In the genomic region with DNA sequence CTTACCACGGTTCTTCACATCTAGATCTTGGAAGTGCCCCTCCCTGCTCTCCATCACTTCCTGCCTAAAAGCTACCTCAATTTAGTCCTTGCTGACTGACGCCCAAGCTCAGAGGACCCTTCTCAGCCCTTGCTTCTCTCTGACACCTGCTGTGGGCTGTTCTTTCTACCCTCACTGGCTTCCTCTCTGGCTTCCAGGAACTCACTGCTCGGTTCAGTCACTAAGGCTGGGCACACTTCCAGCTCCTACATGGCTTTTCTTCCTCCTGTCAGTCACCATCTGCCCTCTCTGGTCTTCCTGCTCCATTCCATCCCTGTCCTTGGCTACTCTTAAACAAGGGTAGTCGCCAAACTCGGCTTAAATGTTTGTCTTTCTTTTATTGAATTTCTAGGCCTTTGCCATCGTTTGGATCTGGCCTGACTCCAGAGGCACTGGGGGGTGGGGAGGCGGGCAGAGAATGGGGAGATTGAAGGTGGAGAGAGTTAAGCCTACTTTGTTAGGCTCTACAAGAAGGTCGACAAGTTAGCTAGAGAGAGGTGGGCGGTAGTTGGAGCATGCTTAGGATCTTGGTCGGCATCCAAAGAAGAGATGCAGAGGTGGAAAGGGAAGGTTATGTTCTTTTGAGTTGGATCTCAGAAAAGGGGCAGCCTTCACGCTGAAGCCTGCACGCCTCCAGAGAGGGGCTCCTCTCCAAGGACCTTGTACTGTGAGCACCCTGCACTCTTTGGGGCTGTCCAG, we compare ENCODE assay signal across 8 mouse cellular contexts. TPM values are rescaled to one million over a fixed set of nuclear protein-coding genes. Genes with fewer than 3 reads are reported as not detected.
DNase-seq lines count a peak whose midpoint lies in the region; ATAC-seq lines count a peak whose summit lies in the region.

No protein-coding gene starts in this region.

- no peaks in the 10 kb centered on the region for H3K27me3 ChIP-seq in stomach, embryonic 15.5 days (replicated peaks)

- 16% methylated on average over 12 of the region's 12 CpGs for WGBS in large intestine, adult 2 months
- WGBS in stomach, embryonic 15.5 days, result 58% methylated on average over 12 of the region's 12 CpGs

- no peak overlapping the region for H3K4me3 ChIP-seq in stomach, embryonic 15.5 days (replicated peaks)

- peaks cover 16% of the 10 kb centered on the region for H3K4me1 ChIP-seq in stomach, embryonic 15.5 days

- H3K4me2 ChIP-seq in stomach, embryonic 15.5 days, result peak overlapping the region; percentile 19

- H3K27ac ChIP-seq in stomach, embryonic 15.5 days, result 0 out of 2 replicates have a peak overlapping the region, but pooled peaks have one; percentile 9

- no peaks in the 10 kb centered on the region for H3K9me3 ChIP-seq in stomach, embryonic 15.5 days

- H3K9ac ChIP-seq in stomach, embryonic 15.5 days, result no peak overlapping the region

- peak; percentile 13; the same call in 1 of the 2 replicates for ATAC-seq in erythroblast, adult 5-6 weeks (replicated peaks; ENCODE audit: low FRiP score, poor library complexity, severe bottlenecking)
- no peak for ATAC-seq in stomach, embryonic 15.5 days (ENCODE audit: insufficient read depth, low FRiP score, low read depth)

- H3K36me3 ChIP-seq in stomach, embryonic 15.5 days, result no peaks in the 10 kb centered on the region

- peak; percentile 58 for DNase-seq in layer of hippocampus, adult 9-11 months
- DNase-seq in layer of hippocampus, adult 8-10 months (ENCODE audit: low spot score in 2 of 2), result no peak
- peak; percentile 64 for DNase-seq in T-cell, adult 2 months (ENCODE audit: low spot score)
- DNase-seq in large intestine, adult 2 months (ENCODE audit: low read depth, low spot score), result peak; percentile 85
- no peak for DNase-seq in embryo, embryonic 9.5 days (ENCODE audit: extremely low spot score)
- DNase-seq in ovary, postnatal 10 days (ENCODE audit: low spot score), result no peak

RNA-seq across cellular contexts. Expression of a gene that starts 31.5 kb away (rescaled TPM):
- 10 to 100 TPM; 77.6 to 88.5 (median 82.3) TPM for total RNA-seq in layer of hippocampus, adult 8-10 months (2022)
- total RNA-seq in erythroblast, adult 5-6 weeks (2015; ENCODE audit: low replicate concordance), result 3.5 and 6.1 TPM in 2 replicates
- 3.2 and 8.3 TPM in 2 replicates for total RNA-seq in erythroblast, adult 5-6 weeks (2017; ENCODE audit: low replicate concordance)
- polyA plus RNA-seq in large intestine, adult 2 months (2012; rRNA removed), result 46.8 and 56.9 TPM in 2 replicates
- 63.3 and 66.4 TPM in 2 replicates for polyA plus RNA-seq in stomach, embryonic 15.5 days (2015; fragmentation: Nextera tagmentation; extraction: Ambion mirVana)

Comparison
In these comparisons a context has a peak if more than half of its experiments do, and no peak if none do; other contexts are left out.
1. DNase-seq: peak in layer of hippocampus, adult 9-11 months (single experiment), T-cell, adult 2 months (single experiment) and large intestine, adult 2 months (single experiment); none in layer of hippocampus, adult 8-10 months (0 of 2), embryo, embryonic 9.5 days (single experiment) and ovary, postnatal 10 days (single experiment).
2. RNA of a gene that starts 31.5 kb away (total RNA-seq): 77.6 to 88.5 TPM in layer of hippocampus, adult 8-10 months; 3.2 to 8.3 TPM in erythroblast, adult 5-6 weeks; every median in the first group is over 4 times any median in the second.